Mouse (Mus musculus): ENCODE measurements around the gene Uba2. TPM values are rescaled to one million over a fixed set of nuclear protein-coding genes. Genes with fewer than 3 reads are reported as not detected.
"Not testable (repeated sequence)": the region's sequence is repeated elsewhere in the genome, so short reads cannot be mapped to it uniquely, and the experiment has no call there.

Uba2 gene
- total RNA-seq, 2 experiments from 2014 or later, result 33.4 to 38.7 TPM

DNA sequence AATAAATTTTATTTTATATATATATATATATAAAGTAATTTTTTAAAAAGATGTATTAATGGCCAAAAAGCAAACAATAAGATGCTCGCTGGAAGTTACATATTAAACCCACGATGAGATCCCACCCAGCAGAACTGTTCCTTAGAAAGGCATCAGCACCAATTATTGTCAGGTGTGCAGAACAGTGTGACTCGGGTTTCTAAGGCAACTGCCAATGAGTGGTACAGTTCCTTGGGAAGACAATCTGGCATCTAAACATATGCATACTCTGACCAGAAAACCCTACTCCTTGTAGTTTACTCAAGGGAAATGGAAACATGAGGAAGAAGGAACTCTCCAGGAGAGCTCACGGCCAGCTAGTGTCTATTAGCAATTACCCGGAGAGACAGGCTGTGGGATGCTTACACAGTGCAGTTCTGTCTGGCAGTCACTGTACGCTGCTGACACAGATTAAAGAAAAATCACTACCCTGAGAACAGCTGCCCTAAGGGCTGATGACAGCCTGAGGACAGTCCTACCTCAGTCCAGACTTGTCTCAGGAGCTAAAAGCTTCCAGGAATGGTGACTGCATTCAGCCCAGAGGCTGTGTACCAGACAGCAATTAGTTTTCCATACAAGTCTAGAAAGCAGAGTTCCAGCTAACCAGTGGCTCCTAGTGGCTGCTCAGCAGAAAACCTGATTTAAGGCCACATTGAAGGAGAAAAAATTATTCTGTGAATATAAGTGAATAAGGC is 46.2 kb downstream of the Uba2 start:
- intact Hi-C loops (cut with DNase I), result no loop called here
- Histone ChIP-seq H3K27ac (no peak overlapping the region), H3K4me3 (no peak overlapping the region)
- DNase-seq, result no peak
- peak; percentile 38; the same call in 1 of the 2 replicates for TF ChIP-seq CTCF (IDR thresholded peaks at IDR 0.05)

DNA sequence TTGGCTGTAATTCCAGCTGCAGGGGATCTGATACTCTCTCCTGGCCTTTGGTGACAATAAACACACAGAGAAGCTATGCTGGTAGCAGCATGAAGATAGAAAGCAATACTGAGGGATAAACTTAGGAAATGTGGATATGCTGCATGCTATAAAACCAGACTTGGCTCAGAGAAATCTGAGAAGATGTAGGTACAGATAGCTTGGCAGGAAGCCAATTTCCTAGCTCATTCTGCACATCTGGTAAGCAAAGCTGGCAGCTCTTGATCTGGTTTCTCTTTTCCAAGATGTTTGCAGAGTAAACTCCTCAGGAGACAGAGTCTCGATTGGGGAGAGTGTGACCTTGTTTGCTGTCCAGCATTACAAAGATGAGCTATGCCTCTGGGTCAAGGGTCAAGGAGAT is 48.8 kb downstream of the Uba2 start:
- DNase-seq, result peak; percentile 1
- H3K4me3 ChIP-seq; intact Hi-C loops (cut with DNase I); H3K27ac ChIP-seq: not testable (repeated sequence)

DNA sequence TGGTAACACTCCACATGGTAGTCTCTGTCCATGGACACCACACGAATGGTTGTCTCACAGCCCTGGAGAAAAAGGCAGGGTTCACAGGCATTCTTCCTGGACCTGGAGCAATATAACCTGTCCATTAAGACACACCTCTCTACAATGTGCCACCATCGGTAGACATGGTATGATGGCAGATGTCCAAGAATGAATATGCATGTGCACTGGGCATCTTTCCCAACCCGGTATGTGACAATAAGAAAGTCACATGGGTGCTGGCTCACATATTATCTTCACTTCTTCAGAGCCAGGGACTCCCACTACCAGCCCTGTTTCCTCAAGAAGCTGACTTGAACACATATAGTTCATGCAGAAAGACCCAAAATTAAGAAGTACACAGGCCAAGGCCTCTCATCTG is 52.8 kb downstream of the Uba2 start:
- intact Hi-C loops (cut with DNase I), result no loop called here
- TF ChIP-seq CTCF (IDR thresholded peaks at IDR 0.05), result no peak
- H3K27ac ChIP-seq, result no peak overlapping the region
- H3K4me3 ChIP-seq, result no peak overlapping the region
- no peak for DNase-seq

DNA sequence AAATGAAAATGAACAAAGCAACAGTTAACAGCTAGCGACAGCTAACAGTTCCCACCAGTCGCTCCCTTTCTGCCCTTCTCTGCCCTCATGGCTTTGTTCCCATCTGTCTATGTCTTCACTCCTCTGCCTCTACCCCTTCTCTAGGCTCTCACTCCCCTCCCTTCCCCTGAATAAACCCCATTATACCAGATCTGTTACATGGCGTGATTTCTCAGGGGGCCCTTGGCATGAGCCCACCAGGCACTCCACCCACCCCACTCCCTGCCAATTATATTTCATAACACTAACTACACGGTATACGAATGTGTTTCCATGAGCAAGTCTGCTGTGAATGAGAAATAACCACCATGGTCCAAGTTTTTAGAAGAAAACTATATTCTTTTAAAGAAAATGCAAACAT is 60.2 kb downstream of the Uba2 start:
- Histone ChIP-seq H3K27ac (no peak overlapping the region), H3K4me3 (no peak overlapping the region)
- no peak for TF ChIP-seq CTCF (IDR thresholded peaks at IDR 0.05)
- no peak for DNase-seq
- intact Hi-C loops (cut with DNase I), result no loop called here

DNA sequence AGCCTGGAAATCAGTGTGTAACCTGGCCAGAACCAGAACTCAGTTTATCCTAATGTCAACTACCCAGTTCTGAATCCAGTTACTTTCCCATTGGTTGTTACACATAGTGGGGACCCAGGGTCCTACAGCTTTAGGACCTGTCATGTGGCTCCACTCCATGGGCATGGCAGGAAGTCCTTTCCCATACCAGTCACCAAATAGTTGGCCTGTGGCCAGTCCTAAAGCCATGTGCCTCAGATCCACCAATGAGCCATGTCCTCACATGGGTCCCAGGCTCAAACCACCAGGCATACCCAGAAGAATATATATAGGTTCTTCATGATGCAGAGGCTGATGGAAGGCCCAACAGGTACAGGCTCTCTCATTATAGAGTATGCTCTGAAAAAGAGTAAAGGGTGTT is 68.1 kb downstream of the Uba2 start:
- no peak for DNase-seq
- H3K27ac ChIP-seq, result no peak overlapping the region
- intact Hi-C loops (cut with DNase I), result no loop called here
- H3K4me3 ChIP-seq, result no peak overlapping the region
- TF ChIP-seq CTCF (IDR thresholded peaks at IDR 0.05), result no peak

DNA sequence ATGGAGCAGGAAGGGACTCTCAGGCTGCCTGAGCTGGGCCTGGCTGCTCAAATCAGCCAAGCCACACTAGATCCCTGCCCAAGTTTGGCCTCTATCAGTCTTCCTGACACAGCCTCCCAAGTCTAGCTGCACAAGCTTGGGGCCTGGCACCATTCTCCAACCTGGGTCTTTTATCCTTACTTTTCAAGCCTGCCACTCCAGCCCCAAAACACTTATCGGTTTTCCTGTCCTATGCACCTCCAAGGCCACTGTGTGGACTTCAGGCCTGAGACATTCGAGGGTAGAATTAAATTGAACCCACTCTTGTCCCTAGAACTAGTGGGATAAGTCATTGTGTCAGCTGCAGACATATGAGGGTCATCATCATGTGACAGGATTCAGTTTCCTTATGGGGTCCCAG is 69.4 kb downstream of the Uba2 start:
- Histone ChIP-seq H3K27ac (no peak overlapping the region), H3K4me3 (no peak overlapping the region)
- intact Hi-C loops (cut with DNase I), result no loop called here
- no peak for TF ChIP-seq CTCF (IDR thresholded peaks at IDR 0.05)
- no peak for DNase-seq

DNA sequence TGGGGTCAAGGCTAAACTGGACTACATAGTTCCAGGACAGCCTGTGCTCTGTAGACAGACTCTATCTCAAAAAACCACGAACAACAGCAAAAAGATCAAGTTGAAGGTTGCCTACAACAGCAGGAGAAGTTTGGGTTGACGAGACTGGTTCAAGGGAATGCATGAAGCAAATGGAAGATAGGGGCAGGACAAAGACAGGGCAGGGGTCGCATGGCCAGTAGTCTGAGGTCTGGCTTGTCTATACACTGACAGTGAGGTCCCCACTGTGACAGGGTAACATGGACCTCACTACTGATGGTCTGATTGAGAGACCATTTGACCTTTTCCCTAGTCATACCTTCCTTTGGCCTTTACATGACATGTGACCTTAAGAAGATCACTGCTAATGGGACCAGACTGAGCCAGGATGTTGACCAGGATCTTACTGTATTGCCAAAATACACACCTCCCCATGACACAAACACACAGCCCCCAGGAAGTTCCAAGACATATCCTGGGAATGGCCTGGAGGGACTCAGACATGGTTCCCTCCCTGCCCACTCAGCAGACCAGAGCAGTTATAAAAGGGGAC is 74.4 kb downstream of the Uba2 start, which contains the start of gene Scgb1b30:
Scgb1b30 (plus strand) TSS at position 521 of the 571 bp plus-strand sequence.
- Histone ChIP-seq H3K4me3 (no peak within 1 kb of the TSS), H3K27ac (no peak within 1 kb of the TSS)
- intact Hi-C loops (cut with DNase I), result no loop called here
- no peak for TF ChIP-seq CTCF (IDR thresholded peaks at IDR 0.05)
- no peak for DNase-seq

Other genes with a start within 250 kb of the Uba2 start
- not detected for gene Scgb2b26, start 224.6 kb downstream of the Uba2 start, total RNA-seq (2021)
- gene Scgb2b27, start 155.7 kb downstream of the Uba2 start, total RNA-seq (2021), result not detected
- gene Scgb1b27, start 148.1 kb downstream of the Uba2 start, total RNA-seq (2021), result not detected
- not detected for gene Scgb1b30, start 74.2 kb downstream of the Uba2 start, total RNA-seq (2021)
- 1 to 10 TPM; 3.2 to 3.9 TPM for gene Wtip, start 36.3 kb downstream of the Uba2 start, total RNA-seq (2021)
- 10 to 100 TPM; 13.8 to 19.2 TPM for gene Pdcd2l, start 27.1 kb upstream of the Uba2 start, total RNA-seq (2021)
- 1,000 to 10,000 TPM in 1 of 2 experiments, 100 to 1,000 TPM in 1; 882 to 1,223 TPM for gene Gpi1, start 60.7 kb upstream of the Uba2 start, total RNA-seq (2021)
- not detected for gene Gm6096, start 81.4 kb upstream of the Uba2 start, total RNA-seq (2021)
- gene 4931406P16Rik, start 144.0 kb upstream of the Uba2 start, total RNA-seq (2021), result 10 to 100 TPM; 36.6 to 51.9 TPM
- 10 to 100 TPM; 92.8 to 96.2 TPM for gene Lsm14a, start 223.7 kb upstream of the Uba2 start, total RNA-seq (2021)